Mouse (Mus musculus) naive thymus-derived CD4-positive, alpha-beta T cell, adult 2 months (primary cell): ENCODE measurements around the gene Ssbp4.

Experiments used
- DNase-seq: peaks from one replicate; pipeline ENCODE4 v3.0.0-alpha.2; 2011; ENCODE audit warnings: low read depth

Ssbp4 gene

DNA sequence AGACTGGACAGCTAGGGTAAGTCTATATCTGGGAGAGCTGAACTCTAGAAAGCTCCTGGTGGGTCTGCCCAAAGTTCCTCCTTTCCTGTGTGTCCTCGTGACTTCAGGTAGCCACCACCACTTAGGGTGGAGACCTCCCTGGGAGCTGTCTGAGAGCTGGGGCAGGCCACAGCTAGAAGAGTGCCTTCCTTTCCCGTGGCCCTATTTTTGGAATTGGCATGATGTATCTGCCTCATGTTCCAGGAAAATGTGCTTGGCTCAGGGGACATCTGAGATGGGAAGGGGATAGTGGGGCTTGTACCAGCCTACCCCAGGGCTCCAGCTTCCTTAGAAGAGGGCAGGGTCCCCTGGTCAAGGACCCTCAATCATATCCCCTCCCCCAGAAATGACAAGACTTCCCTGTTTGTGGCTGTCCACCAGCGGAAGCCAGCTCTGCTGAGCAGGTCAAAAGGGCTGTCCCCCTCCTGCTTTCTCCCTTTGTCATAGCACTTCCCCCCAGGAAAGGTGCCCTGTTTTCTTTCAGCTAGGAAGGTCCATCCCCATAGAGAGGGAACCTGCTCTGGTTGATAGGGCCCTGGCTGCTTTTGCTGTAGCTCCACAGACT is 57.0 kb downstream of the Ssbp4 start:
- no peak for DNase-seq

DNA sequence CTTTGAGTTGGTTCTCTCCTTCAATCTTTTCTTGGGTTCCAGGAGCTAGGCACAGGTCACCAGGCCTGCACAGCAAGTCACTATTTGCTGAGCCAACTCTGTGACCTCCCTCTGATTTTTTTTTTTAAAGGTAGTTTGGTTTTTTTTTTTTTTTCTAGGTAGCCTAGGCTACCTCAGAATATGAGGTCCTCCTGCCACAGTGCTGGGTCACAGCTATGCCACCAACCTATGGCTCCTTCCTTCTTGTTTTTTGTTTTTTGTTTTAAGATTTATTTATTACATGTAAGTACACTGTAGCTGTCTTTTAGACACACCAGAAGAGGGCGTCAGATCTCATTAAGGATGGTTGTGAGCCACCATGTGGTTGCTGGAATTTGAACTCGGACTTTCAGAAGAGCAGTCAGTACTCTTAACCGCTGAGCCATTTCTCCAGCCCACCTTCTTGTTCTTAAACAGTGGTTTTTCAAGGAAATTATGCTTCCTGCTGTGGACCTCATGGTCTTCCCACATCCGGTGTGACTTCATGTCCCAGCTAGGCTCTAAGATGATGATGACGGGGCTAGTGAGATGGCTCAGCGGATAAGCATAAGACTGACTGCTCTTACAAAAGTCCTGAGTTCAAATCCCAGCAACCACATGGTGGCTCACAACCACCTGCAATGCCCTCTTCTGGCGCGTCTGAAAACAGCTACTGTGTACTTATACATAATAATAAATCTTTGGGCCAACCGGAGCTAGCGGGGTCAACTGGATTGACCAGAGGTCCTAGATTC is 59.1 kb downstream of the Ssbp4 start:
- peak; percentile 70 for DNase-seq

DNA sequence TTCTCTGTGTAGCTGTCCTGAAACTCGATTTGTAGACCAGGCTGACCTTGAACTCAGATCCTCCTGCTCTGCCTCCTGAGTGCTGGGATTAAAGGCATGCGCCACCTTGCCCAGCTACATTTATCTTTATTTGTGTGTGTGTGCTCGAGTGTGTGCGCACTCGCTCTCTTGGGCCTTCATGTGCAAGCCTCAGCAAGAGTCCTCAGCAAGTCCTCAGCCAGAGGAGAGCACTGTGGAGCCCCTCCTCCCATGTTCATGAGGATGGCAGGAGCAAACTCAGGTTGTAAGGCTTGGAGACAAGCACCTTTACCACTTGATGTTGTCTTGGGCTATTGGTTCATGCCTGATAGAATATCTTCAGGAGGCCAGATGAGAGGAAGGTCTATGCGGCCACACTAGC is 60.9 kb downstream of the Ssbp4 start:
- no peak for DNase-seq
